Mouse (Mus musculus): Measurements from ENCODE around the gene Hacd4.

Gene Hacd4

DNA sequence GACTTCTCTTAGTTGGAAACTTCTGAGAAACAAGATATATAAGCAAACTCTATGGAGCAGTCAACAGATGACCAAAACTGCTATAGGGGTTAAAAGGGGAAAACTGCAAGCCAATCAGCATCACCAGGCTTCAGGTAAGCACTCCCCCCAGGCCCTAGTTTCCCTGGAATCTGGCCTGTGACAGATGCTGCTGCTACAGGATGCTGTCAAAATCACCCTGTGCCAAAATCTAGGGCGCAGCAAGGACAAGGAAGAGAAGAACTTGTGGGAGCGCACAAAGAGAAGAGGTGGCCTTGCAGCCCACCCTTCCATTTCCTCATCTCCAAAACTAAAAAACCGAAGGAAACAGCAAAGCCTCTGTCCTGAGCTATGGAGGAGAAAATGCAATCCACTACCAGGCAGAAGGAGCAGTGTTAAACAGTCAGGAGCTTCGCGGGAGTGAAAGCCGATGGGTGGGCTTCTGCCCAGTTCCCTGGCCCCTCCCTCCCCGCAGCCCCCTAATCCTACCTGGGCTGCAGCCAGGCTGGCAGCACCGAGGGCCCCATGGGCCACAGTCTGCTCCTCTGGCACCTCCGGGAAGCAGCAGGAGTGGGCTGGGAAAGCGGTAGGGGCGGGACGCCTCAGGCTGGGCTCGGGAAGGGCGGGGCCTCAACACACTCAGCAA, at the start of gene Hacd4:
TSS of gene Hacd4 (minus strand) at position 603 of the 664 bp plus-strand sequence.
- DNase-seq (ENCODE audit: low read depth, low spot score) = no peak

DNA sequence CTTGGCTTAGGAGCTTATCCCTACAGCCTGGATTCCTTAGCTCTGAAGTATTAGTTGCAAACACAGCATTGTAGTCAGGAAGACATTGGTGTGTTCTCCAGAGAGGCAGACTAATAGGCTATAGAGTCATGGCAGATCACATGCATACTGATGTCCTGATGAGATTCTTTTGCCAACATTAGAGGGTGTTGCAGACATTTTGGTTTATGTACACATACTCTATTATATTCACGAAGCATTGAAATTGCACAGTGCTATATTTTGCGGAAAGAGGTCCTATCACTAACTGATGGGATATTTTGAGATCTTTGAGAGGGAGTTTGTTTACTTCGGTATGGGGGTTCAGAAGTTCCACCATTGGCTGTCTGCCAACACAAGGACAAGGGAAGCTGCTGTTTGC, 49.4 kb upstream of the Hacd4 start:
- no peak for DNase-seq (ENCODE audit: low read depth, low spot score)

DNA sequence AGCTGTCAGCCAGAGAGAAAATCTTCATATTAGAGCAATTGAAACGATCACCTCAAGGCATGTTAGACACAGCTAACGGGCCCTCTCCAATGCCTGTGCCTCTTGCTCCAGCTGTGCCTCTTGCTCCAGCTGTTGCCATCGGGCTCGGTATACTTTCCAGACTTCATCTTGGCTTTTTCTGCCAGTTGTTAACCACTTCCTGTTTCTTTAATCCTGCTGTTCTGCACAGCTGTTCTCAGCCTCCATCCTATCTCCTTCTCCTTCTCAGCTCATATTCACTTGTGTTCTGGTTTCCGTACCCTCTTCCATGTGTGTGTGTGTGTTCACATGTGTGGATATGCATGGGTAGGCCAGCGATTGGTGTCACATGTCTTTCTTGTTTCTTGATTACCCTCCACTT, 41.4 kb upstream of the Hacd4 start:
- no peak for DNase-seq (ENCODE audit: low read depth, low spot score)

DNA sequence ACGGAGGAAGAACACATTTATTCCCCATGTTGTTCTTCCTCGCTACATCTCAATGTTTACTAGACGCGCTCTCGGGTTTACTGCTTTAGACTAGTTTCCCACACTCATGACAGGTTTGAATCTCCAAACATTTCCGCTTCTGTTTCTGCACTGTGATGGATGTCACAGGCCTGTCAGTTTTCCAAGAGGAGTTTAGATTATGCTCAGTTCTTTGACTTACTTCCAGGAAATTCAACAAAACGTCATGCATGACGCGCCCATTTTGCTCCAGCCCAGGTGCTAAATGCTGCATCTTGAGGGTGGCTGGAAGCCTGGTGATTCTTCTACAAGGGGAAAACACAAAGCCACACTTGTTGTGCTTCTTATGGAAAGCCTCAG, 40.1 kb upstream of the Hacd4 start:
- DNase-seq (ENCODE audit: low read depth, low spot score) = no peak

DNA sequence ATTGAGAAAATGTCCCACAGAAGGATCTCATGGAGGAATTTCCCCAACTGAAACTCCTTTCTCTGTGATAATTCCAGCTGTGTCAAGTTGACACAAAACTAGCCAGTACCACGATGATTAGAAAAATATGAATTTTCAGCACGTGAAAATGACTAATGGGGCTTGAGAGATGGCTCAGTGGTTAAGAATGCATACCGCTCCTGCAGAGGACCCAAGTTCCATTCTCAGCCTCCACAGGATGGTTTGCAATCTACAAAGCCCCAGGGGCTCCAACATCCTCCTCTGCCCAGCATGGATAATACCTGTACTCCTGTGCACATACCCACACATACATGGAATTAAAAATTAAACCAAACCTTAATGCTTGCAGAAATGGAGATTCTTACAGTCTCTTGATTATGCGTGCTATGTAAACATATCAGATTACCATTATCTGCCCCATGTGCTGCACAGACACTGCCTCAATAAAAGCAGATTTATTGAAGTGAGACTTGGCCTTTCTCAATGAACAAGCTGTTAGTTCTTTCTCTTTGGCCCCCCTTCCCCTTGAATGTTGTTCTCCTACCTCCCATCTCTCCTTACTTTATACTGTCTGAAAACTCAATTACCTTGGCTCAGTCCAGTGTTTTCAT, 39.6 kb upstream of the Hacd4 start:
- DNase-seq (ENCODE audit: low read depth, low spot score) = no peak

DNA sequence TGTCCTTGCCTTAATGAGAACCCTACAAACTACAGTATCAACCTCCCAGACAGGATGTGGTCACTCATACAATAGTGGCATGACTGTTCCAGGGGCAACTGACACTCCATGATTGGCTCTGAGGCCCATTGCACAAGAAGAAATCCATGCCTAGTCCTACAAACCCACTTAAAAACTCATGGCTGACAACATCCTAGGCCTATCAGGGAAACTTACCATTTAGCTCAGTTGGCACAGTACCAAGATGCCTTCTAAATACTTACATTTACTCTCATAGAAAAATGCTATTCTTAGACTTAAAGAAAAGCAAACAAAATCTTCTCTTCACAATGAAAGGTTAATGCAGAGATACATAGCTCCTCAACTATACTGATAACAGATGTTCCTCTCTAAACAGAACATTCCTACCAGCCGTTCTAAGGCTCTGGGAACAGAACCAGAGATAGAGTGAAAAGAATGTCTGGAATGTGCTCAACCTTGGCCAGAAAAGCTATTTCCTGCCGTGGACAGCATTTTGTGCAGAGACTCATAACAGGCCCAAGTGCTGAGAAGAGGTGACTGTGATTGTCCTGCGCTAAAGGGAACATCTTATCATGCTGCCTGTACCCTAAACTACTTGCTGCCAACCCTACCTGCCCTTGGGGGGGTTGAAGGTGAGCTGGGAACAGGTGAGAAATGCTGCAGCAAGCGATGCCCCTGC, 37.9 kb upstream of the Hacd4 start:
- DNase-seq (ENCODE audit: low read depth, low spot score) = peak; percentile 9

DNA sequence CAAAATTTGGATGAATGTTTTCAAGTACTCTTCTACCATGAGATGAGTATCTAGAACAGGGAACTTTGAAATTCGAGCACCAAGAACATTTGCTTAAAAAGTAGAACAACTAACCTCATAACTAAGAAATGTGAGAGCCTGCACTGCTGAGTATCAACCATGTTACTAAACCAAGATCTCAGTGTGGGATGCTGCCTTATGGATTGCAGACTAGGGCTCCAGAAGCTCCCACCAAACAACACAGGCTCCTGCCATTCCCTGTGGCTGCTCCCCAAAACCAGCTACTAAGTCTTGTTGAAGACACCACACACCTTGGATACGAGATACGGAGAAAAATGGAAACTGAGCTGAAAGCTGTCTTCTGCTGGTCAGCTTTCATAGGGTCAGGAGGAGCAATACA, 37.4 kb upstream of the Hacd4 start:
- DNase-seq (ENCODE audit: low read depth, low spot score) = peak; percentile 13

DNA sequence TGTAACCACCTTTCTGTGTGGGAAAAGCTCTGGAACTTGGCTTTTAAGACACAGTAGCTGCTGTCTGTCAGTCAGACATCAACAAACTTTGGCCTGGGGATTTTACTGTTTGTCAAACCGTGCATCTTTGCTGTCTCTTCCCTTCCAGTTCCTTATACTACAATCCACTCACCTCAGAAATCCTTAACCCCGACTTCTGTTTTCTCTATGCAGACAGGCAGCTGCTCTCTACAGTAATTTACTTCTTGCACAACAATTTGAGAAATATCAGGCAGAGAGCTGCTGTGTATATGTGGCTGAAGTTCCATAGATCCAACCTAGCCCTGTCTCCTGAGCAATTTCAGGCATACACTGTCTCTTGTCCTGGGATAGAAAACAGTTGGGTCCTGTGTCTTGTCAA, 32.8 kb upstream of the Hacd4 start:
- no peak for DNase-seq (ENCODE audit: low read depth, low spot score)

DNA sequence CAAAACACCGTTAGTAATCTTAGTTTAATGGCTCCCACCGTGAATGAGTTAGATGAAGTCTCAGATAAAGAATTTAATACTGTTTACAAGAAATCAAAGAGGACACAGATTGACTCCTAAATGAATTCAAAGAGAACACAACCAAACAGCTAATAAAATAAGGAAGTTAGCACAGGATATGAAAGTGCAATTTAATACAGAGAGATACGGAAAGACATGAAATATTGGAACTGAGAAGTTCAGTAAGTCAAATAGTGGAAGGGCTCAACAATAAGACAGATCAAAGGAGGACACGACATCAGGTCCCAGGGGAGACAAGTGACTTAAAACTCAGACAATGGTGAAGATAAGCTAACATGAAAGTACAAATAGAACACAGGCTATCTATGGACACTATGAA, 25.8 kb upstream of the Hacd4 start:
- no peak for DNase-seq (ENCODE audit: low read depth, low spot score)

DNA sequence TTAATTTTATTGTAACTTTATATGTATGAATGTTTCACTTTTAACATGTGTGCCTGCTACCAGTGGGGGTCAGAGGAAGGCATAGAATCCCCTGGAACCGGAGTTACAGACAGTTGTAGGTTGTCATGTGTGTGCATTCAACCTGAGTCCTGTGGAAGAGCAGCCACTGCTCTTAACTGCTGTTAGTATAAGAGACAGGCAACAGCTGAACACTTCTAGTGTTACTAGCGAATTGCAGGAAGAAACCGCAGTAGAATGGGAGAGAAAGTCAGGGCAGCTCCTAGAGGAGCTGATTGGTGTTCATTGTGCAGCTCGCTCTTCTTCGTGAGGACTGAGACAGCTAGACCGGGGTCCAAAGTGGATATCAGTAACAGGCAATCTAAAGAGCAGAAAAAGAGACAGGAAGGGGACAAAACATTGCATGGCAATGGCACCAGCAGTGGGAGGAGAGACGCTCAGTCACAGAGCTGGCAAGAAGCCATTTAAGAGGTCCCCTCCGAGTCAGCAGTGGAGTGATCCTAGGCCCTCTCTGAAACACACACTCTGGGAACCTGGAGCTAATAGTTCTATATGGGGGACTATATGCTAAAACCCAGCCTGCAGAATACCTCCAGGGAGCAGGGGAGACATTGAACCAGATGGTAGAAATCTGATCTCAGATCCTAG, 24.4 kb upstream of the Hacd4 start:
- no peak for DNase-seq (ENCODE audit: low read depth, low spot score)

DNA sequence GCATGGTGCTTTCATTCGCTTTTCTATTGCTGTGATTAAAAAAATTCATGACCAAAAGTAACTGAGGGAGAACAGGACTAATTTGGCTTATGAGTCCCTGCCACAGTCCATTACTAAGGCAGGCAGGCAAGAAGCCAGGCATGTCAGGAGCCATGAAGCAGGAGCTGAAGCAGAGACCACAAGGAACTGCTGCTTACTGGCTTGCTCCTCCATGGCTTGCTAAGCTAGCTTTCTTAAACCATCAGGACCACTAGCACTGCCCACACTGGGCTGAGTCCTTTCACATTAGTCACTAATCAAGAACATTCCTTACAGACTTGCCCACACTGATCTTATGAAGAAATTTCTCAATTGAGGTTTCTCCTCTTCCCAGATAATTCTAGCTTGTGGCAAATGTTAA, 23.8 kb upstream of the Hacd4 start:
- DNase-seq (ENCODE audit: low read depth, low spot score) = no peak

DNA sequence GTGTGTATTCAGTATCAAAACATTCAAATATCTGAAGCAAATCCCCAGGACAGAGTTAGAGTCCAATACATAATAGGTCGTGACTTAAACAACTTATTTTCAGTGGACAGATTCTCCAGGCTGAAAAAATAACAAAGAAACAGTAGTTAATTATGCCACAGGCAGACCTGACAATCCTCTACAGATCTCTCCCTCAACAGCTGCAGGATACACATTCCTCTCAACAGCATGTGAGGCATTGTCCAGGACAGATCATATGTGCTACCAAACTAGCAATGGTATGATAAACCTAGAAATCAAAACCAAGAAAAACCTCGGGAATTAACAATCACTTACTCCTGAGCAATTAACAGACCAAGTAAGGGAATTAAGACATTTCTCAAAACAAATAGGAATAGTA, 22.6 kb upstream of the Hacd4 start:
- no peak for DNase-seq (ENCODE audit: low read depth, low spot score)

DNA sequence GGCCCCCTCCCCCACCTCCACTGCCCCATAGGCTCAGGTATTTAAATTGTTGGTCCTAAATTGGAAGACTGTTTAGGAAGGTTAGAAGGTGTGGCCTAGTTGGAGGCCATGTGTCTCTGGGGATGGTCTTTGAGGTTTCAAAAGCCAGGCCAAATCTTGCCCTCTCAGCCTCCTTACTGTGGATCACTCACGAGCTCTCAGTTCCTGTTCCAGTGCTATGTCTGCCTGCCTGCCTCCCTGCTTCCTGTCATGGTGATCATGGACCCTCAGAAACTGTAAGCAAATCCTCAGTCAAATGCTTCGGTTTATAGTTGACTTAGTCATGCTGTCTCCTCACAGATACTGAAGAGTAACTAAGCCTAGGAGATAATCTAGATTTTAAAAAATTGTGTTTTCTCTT, 19.9 kb upstream of the Hacd4 start:
- no peak for DNase-seq (ENCODE audit: low read depth, low spot score)

DNA sequence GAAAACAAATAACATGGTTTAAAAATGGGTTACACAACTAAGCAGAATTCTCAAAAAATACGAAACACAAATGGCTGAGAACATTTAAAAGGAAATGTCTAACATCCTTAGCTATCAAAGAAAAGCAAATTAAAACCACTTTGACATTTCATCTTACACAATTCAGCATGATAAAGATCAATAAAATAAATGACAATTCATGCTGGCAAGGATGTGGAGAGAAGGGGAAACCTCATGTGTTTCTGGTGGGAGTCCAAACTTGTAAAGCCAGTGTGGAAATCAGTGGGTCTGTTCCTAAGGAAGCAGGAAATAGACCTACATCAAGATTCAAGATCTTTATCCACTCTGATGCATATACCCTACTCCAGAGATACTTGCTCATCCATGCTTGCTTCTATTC, 19.4 kb upstream of the Hacd4 start:
- DNase-seq (ENCODE audit: low read depth, low spot score) = no peak

DNA sequence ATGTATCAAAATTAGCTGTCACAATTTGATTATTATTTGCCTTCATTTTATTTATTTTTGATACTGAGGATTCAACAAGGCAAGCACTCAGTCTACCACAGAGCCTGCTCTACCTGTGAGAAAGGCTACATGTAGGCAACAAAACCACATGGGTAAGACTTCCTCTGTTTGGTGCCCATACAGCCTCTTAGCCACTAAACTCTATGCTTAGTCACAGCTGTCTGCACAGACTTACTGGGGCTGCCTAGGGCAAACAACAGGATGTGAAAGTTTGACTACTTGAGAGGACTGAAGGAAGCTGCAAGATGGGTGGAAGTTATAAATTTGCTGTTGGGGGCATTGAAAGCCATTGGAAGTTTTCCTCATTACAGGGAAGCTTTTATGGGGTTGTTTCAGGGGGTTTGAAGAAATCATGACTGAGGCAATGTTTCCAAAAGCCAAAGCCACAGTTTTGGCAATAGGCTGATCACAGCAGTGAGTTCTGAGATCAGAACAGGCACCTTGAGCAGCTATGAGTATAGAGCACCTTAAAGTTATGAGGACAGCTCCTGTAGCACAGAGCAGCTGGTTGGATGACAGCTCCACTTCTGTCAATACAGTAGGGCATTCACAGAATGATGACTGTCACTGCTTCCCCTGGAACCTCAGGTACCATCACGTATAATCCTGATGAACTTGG, 11.5 kb upstream of the Hacd4 start:
- DNase-seq (ENCODE audit: low read depth, low spot score) = no peak

DNA sequence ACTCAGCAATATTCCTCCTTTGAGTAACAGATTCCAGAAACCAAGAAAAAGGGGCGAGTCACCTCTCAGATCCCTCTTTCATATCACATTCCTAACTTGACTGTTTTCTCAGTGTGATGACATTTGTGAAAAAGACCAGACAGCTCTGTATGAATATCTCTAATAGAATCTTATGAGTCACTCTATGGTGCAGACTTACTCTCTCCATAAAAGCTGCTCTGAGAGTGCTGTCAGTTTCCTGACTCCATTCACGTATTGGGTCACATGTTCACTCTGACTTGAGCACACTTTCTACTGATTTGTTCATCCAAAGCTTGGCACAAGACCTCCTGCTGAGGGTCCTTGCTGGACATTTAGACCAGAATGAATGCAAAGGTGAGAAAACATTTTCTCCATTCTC, 10.2 kb upstream of the Hacd4 start:
- DNase-seq (ENCODE audit: low read depth, low spot score) = no peak

DNA sequence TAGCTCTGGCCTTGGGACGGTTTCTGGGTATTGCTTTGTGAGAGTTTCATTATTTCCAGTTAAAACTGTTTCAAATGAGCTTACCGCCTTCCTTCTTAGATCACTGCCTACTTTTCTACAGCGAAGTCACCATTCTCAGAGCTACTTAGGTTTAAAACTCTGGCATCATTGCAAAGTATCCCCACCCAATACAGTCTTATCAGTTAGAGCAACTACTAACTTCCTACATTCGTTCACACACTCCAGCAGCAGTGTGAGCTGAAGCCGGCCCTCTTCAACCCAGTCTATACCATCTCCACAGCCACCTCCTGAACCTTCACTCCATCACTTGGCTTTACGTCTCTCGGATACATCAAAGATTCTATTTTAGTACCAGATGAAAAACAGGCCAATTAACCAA, 2.1 kb upstream of the Hacd4 start:
- no peak for DNase-seq (ENCODE audit: low read depth, low spot score)

DNA sequence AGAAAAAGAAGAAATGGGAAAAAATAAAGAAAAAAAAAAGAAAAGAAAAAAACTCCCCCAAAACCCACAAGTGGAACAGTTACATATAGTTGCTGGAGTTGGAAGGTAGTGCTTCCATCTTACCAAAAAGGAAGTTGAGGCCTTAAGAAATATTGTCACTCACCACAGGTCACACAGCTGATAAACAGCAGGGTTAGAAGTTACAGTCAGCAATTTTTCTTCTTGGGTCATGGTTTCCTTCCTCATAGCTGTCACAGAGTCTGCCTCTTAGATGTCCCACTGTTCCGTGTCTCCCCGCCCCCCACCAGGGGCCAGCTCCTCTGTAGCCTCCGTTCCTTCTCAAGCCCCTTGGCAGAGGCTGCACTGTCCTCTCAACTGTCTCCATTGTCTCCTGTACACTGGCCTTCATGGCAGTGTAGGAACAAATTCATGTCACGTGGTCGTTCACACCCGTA, 968 bp upstream of the Hacd4 start:
- no peak for DNase-seq (ENCODE audit: low read depth, low spot score)

DNA sequence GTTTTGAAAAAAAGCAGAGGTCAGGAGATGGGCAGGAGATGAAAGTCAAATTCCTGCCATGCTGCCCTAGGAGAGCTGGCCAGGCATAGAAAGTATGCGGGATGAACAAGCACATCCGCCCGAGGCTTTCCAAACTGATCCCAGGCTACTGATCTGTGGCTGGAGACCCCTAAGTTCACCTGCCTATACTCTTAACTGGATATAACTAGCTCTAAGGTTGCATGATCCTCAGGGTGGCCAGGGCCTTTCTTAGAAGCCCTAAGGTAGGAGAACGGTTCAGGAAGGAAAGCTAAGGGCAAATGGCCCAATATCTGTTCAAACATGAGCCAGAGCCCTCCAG, 232 bp upstream of the Hacd4 start:
- DNase-seq (ENCODE audit: low read depth, low spot score) = no peak

DNA sequence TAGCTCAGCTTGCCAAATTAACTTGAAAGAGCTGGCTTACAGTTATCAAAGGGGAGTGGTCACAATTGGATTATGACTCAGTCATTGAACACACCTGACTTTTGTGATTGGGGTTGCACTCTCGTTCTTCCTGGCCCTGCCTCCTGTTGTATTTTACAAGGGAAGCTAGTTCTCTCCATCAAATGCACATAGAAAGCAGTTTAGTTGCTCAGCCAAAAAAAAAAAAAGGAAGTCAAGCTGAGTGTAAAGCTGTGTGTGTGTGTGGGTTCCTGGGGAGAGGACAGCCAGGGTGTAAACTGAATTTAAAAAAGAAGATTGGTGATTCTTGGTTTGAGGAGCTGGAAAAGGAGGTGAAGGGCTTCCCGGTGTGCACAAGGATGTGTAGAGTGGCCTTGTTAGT, 811 bp downstream of the Hacd4 start:
- DNase-seq (ENCODE audit: low read depth, low spot score) = no peak

DNA sequence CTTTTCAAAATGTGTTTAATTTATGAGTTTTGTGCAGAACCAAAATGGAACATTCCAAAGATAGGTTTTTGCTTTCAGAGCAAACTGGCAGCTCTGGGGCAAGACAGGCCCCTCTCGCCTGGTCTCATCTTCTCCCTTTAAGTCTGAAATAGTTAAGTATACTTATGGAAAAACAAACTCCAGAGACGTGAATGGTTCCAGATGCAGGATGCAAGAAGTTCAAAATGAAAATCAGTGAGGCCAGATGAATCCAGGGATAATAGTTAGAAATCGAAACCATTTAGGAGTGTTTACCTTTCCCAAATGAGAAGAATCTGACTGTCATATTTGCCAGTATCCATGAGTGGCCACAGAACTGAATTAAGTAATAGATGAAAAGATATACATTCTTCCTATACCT, 1.6 kb downstream of the Hacd4 start:
- DNase-seq (ENCODE audit: low read depth, low spot score) = no peak

DNA sequence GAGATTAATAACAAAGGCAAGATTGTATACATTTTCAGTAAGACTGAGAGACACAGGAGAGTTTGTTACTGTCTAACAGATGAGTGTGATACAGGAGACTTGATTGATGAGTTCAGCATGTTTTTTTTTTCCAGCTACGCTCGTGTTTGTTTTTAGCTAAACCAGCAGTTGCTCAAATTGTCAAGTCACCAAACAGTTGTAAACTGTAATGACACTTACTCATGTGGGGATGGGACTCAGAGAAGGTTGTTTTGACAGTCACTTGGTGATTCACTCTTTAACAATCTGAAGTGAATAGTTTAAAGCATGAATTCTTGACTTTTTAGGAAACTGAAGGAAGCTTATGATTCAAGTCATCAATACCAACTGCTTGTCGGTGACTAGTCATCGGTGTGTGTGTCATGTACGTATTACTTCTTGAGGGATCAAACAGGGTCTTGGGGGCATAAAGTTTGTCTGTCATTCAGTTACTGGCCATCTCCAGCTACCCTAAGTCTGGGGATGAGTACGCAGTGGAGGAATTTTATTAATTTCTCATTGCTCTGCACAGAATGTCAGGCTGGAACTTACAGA, 2.0 kb downstream of the Hacd4 start:
- no peak for DNase-seq (ENCODE audit: low read depth, low spot score)
